Comparison of ENCODE assay signal across 8 mouse cellular contexts in genomic region chr13:37477749-37478548, GRCm38 (mm10).
A peak's percentile ranks its signal among the peaks of the same experiment; 100 is the strongest.
DNase-seq lines count a peak whose midpoint lies in the region; ATAC-seq and TF ChIP-seq lines count a peak whose summit lies in the region.

No protein-coding gene starts in this region.

- peaks cover 25% of the 10 kb centered on the region for H3K4me1 ChIP-seq in heart, postnatal 0 days (ENCODE audit: control insufficient read depth, insufficient read depth)

- H3K9me3 ChIP-seq in heart, postnatal 0 days (replicated peaks; ENCODE audit: control insufficient read depth, low read length) = no peaks in the 10 kb centered on the region

- H3K27me3 ChIP-seq in heart, postnatal 0 days (ENCODE audit: control insufficient read depth, insufficient read depth, low read length) = no peaks in the 10 kb centered on the region

- DNase-seq in layer of hippocampus, adult 9-11 months = peak; percentile 49
- DNase-seq in layer of hippocampus, adult 8-10 months (ENCODE audit: low spot score in 2 of 2) = no peak
- DNase-seq in heart, postnatal 0 days (ENCODE audit: low spot score) = peak; percentile 83
- peak; percentile 77 to 88 for DNase-seq in kidney, postnatal 4 days
- peak; percentile 33 for DNase-seq in telencephalon, adult 2 months (ENCODE audit: low read depth, low spot score)
- DNase-seq in layer of hippocampus, adult 11-12 months (ENCODE audit: low spot score) = no peak

- H3K4me2 ChIP-seq in heart, postnatal 0 days (ENCODE audit: low read depth, low read length) = peak overlapping the region; percentile 60

- 5% methylated on average over 15 of the region's 15 CpGs for WGBS in heart, postnatal 0 days

- TF ChIP-seq CTCF in heart, postnatal 0 days (IDR thresholded peaks at IDR 0.05; ENCODE audit: low read depth) = no peak

- H3K4me3 ChIP-seq in heart, postnatal 0 days (ENCODE audit: low read depth, low read length) = peak overlapping the region; percentile 28

- H3K36me3 ChIP-seq in heart, postnatal 0 days (replicated peaks; ENCODE audit: control insufficient read depth, insufficient read depth, low read length) = no peaks in the 10 kb centered on the region

- peak; percentile 62 for ATAC-seq in common myeloid progenitor, adult 5-6 weeks (replicated peaks; ENCODE audit: low read depth, poor library complexity, severe bottlenecking)
- peak; percentile 80 for ATAC-seq in heart, postnatal 0 days (ENCODE audit: insufficient read depth, low read depth)
- ATAC-seq in megakaryocyte-erythroid progenitor cell, adult 5-6 weeks (replicated peaks; ENCODE audit: low FRiP score, low TSS enrichment, poor library complexity, severe bottlenecking) = peak; percentile 42; the same call in 1 of the 2 replicates

- H3K27ac ChIP-seq in heart, postnatal 0 days (ENCODE audit: low read depth) = peak overlapping the region; percentile 14

- peak overlapping the region; percentile 45 for H3K9ac ChIP-seq in heart, postnatal 0 days (replicated peaks; ENCODE audit: low read depth, low read length)

- TF ChIP-seq EP300 in heart, postnatal 0 days (IDR thresholded peaks at IDR 0.05; ENCODE audit: low read depth) = no peak

Comparison
In these comparisons a context has a peak if more than half of its experiments do, and no peak if none do; other contexts are left out.
1. DNase-seq: peak in layer of hippocampus, adult 9-11 months (single experiment), heart, postnatal 0 days (single experiment), kidney, postnatal 4 days (2 of 2) and telencephalon, adult 2 months (single experiment); none in layer of hippocampus, adult 8-10 months (0 of 2) and layer of hippocampus, adult 11-12 months (single experiment).
2. Peak in every context shown above with its lines, with median percentiles within 50 percentile points of each other: ATAC-seq.